Mouse (Mus musculus): ENCODE results near the gene Mef2a.

DNA sequence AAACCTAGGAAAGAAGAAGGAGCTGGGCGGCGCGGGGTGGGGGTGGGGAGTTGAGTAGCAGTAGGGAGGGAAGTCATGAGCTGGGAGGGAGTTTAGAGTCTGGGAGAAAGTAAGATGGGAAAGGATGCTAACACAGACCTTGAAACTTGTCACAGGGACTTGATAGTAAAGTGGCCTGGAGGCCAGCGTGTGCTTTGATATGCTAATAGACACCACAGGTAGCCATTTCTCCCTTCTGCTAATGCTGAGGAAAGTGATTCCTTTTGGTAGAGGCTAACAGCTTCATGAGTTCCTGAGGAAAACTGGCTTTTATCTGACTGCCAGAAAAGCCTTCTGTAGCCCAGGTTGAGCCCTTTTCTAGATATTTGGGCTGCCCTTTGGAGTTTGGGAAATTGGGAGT is 188.9 kb downstream of the Mef2a start:
- no peak for TF ChIP-seq ZNF384 (IDR thresholded peaks at IDR 0.05; ENCODE audit: low read depth, low read length)
- TF ChIP-seq ZC3H11A (IDR thresholded peaks at IDR 0.05; ENCODE audit: borderline replicate concordance, low read depth, low read length), result no peak
- TF ChIP-seq HCFC1 (IDR thresholded peaks at IDR 0.05; ENCODE audit: borderline replicate concordance, insufficient read depth, low read length), result no peak
- TF ChIP-seq MAFK (IDR thresholded peaks at IDR 0.05; ENCODE audit: insufficient read depth, low read depth, low read length), result no peak
- TF ChIP-seq CHD2 (IDR thresholded peaks at IDR 0.05; ENCODE audit: low read depth, low read length), result no peak
